Mouse (Mus musculus) embryonic fibroblast, embryonic 13.5 days (primary cell): ENCODE measurements around the gene Rsf1.

Source experiments
- CTCF ChIP-seq: IDR thresholded peaks from 2 replicates; pipeline ENCODE4 v1.5.1; 2011; ENCODE audit warnings: mild to moderate bottlenecking, control low read depth, low read length, moderate library complexity, borderline replicate concordance; ENCODE audit not compliant: insufficient read depth
- POLR2A ChIP-seq: IDR thresholded peaks from 2 replicates; pipeline ENCODE4 v1.6.1; 2011; ENCODE audit warnings: low read depth, mild to moderate bottlenecking, control low read depth, low read length, moderate library complexity

DNA sequence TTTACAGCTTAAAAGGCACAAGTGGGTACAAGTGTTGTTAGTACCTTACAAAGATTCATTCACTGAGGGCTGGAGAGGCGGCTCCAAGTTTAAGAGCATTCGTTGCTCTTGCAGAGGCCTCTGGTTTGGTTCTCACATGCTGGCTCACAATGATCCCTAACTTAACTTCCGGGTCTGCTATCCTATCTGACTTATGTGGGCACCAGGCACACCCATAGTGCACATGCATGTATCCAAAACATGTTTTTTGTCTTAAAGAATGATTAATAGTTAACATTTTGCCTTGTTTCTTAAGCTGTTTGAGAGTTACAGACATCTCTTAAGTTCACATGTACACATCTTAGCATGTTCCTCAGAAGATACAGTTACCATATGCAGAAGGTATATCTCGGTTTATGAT lies 120.5 kb downstream of the Rsf1 start:
- TF ChIP-seq POLR2A: no peak
- TF ChIP-seq CTCF: no peak
